Mouse (Mus musculus): ENCODE results near the gene Gclm. TPM values are rescaled to one million over a fixed set of nuclear protein-coding genes. Genes with fewer than 3 reads are reported as not detected.

Gclm gene
- polyA plus RNA-seq, 1 experiment = 123 TPM

- TF ChIP-seq CTCF (IDR thresholded peaks at IDR 0.05; ENCODE audit: low read depth, low read length) = no peak
- no peak for TF ChIP-seq EP300 (IDR thresholded peaks at IDR 0.05; ENCODE audit: insufficient read depth, low read depth, low read length)
- TF ChIP-seq POLR2A (IDR thresholded peaks at IDR 0.05; ENCODE audit: insufficient read depth, low read length) = no peak
- no peaks in the 10 kb centered on the region for H3K9me3 ChIP-seq (replicated peaks; ENCODE audit: control insufficient read depth, insufficient read depth, low read length, poor library complexity, severe bottlenecking)
- H3K27ac ChIP-seq (ENCODE audit: insufficient read depth, low read length) = peak overlapping the region; percentile 30; the same call in 1 of the 2 replicates
- no peaks in the 10 kb centered on the region for H3K36me3 ChIP-seq (ENCODE audit: control insufficient read depth, insufficient read depth, low read length, poor library complexity, severe bottlenecking)
- H3K27me3 ChIP-seq (ENCODE audit: control insufficient read depth, insufficient read depth, low read length, poor library complexity, severe bottlenecking) = no peaks in the 10 kb centered on the region
- H3K4me1 ChIP-seq (ENCODE audit: control insufficient read depth, insufficient read depth, low read length) = no peaks in the 10 kb centered on the region
- peak overlapping the region; percentile 95 for H3K4me3 ChIP-seq (ENCODE audit: low read depth, low read length)
- peak overlapping the region; percentile 99 for H3K9ac ChIP-seq (ENCODE audit: low read depth, poor library complexity, severe bottlenecking)
Measured at GRCm38 (mm10) chr3:122293223-122293953, 48.0 kb downstream of the Gclm start.

- no peaks in the 10 kb centered on the region for H3K4me1 ChIP-seq (ENCODE audit: control insufficient read depth, insufficient read depth, low read length)
- H3K27ac ChIP-seq (ENCODE audit: insufficient read depth, low read length) = peak within 1 kb of the TSS; percentile 30; the same call in 1 of the 2 replicates
- TF ChIP-seq POLR2A (IDR thresholded peaks at IDR 0.05; ENCODE audit: insufficient read depth, low read length) (no peak), EP300 (IDR thresholded peaks at IDR 0.05; ENCODE audit: insufficient read depth, low read depth, low read length) (0 out of 2 replicates have a peak, but pooled peaks have one; percentile 43)
- H3K9me3 ChIP-seq (replicated peaks; ENCODE audit: control insufficient read depth, insufficient read depth, low read length, poor library complexity, severe bottlenecking) = no peaks in the 10 kb centered on the region
- no peaks in the 10 kb centered on the region for H3K36me3 ChIP-seq (ENCODE audit: control insufficient read depth, insufficient read depth, low read length, poor library complexity, severe bottlenecking)
- H3K9ac ChIP-seq (ENCODE audit: low read depth, poor library complexity, severe bottlenecking) = peak within 1 kb of the TSS; percentile 99
- no peaks in the 10 kb centered on the region for H3K27me3 ChIP-seq (ENCODE audit: control insufficient read depth, insufficient read depth, low read length, poor library complexity, severe bottlenecking)
- H3K4me3 ChIP-seq (ENCODE audit: low read depth, low read length) = peak within 1 kb of the TSS; percentile 95
Measured at GRCm38 (mm10) chr3:122293954-122294850, 48.8 kb downstream of the Gclm start, which contains the start of gene Bcar3. Bcar3 (plus strand) TSS chr3:122294136.

GRCm38 (mm10) chr3:122295511-122295910 is 50.2 kb downstream of the Gclm start:
- Histone ChIP-seq H3K36me3 (ENCODE audit: control insufficient read depth, insufficient read depth, low read length, poor library complexity, severe bottlenecking) (no peaks in the 10 kb centered on the region), H3K9ac (ENCODE audit: low read depth, poor library complexity, severe bottlenecking) (no peak overlapping the region), H3K27ac (ENCODE audit: insufficient read depth, low read length) (peak overlapping the region; percentile 75; the same call in 1 of the 2 replicates), H3K4me3 (ENCODE audit: low read depth, low read length) (no peak overlapping the region), H3K9me3 (replicated peaks; ENCODE audit: control insufficient read depth, insufficient read depth, low read length, poor library complexity, severe bottlenecking) (no peaks in the 10 kb centered on the region), H3K4me1 (ENCODE audit: control insufficient read depth, insufficient read depth, low read length) (no peaks in the 10 kb centered on the region), H3K27me3 (ENCODE audit: control insufficient read depth, insufficient read depth, low read length, poor library complexity, severe bottlenecking) (no peaks in the 10 kb centered on the region)
- no peak for TF ChIP-seq POLR2A (IDR thresholded peaks at IDR 0.05; ENCODE audit: insufficient read depth, low read length)
- TF ChIP-seq CTCF (IDR thresholded peaks at IDR 0.05; ENCODE audit: low read depth, low read length) = peak; percentile 93
- TF ChIP-seq EP300 (IDR thresholded peaks at IDR 0.05; ENCODE audit: insufficient read depth, low read depth, low read length) = peak; percentile 85

GRCm38 (mm10) chr3:122296979-122297378 is 51.6 kb downstream of the Gclm start:
- Histone ChIP-seq H3K27ac (ENCODE audit: insufficient read depth, low read length) (no peak overlapping the region), H3K9me3 (replicated peaks; ENCODE audit: control insufficient read depth, insufficient read depth, low read length, poor library complexity, severe bottlenecking) (no peaks in the 10 kb centered on the region), H3K4me1 (ENCODE audit: control insufficient read depth, insufficient read depth, low read length) (no peaks in the 10 kb centered on the region), H3K27me3 (ENCODE audit: control insufficient read depth, insufficient read depth, low read length, poor library complexity, severe bottlenecking) (no peaks in the 10 kb centered on the region), H3K36me3 (ENCODE audit: control insufficient read depth, insufficient read depth, low read length, poor library complexity, severe bottlenecking) (no peaks in the 10 kb centered on the region), H3K4me3 (ENCODE audit: low read depth, low read length) (no peak overlapping the region), H3K9ac (ENCODE audit: low read depth, poor library complexity, severe bottlenecking) (no peak overlapping the region)
- TF ChIP-seq EP300 (IDR thresholded peaks at IDR 0.05; ENCODE audit: insufficient read depth, low read depth, low read length) (no peak), POLR2A (IDR thresholded peaks at IDR 0.05; ENCODE audit: insufficient read depth, low read length) (no peak), CTCF (IDR thresholded peaks at IDR 0.05; ENCODE audit: low read depth, low read length) (no peak)

- Histone ChIP-seq H3K4me3 (ENCODE audit: low read depth, low read length) (no peak overlapping the region), H3K9me3 (replicated peaks; ENCODE audit: control insufficient read depth, insufficient read depth, low read length, poor library complexity, severe bottlenecking) (no peaks in the 10 kb centered on the region), H3K27me3 (ENCODE audit: control insufficient read depth, insufficient read depth, low read length, poor library complexity, severe bottlenecking) (no peaks in the 10 kb centered on the region), H3K9ac (ENCODE audit: low read depth, poor library complexity, severe bottlenecking) (no peak overlapping the region), H3K27ac (ENCODE audit: insufficient read depth, low read length) (no peak overlapping the region), H3K36me3 (ENCODE audit: control insufficient read depth, insufficient read depth, low read length, poor library complexity, severe bottlenecking) (no peaks in the 10 kb centered on the region), H3K4me1 (ENCODE audit: control insufficient read depth, insufficient read depth, low read length) (no peaks in the 10 kb centered on the region)
- TF ChIP-seq CTCF (IDR thresholded peaks at IDR 0.05; ENCODE audit: low read depth, low read length) = no peak
- no peak for TF ChIP-seq EP300 (IDR thresholded peaks at IDR 0.05; ENCODE audit: insufficient read depth, low read depth, low read length)
- TF ChIP-seq POLR2A (IDR thresholded peaks at IDR 0.05; ENCODE audit: insufficient read depth, low read length) = no peak
Measured at GRCm38 (mm10) chr3:122300983-122301919, 55.9 kb downstream of the Gclm start.
